Mouse (Mus musculus): ENCODE results near the gene Ndufs7. TPM values are rescaled to one million over a fixed set of nuclear protein-coding genes. Genes with fewer than 3 reads are reported as not detected.
"Not testable (repeated sequence)": the region's sequence is repeated elsewhere in the genome, so short reads cannot be mapped to it uniquely, and the experiment has no call there.

Ndufs7 gene
- polyA plus RNA-seq, 1 experiment = 19.0 TPM

DNA sequence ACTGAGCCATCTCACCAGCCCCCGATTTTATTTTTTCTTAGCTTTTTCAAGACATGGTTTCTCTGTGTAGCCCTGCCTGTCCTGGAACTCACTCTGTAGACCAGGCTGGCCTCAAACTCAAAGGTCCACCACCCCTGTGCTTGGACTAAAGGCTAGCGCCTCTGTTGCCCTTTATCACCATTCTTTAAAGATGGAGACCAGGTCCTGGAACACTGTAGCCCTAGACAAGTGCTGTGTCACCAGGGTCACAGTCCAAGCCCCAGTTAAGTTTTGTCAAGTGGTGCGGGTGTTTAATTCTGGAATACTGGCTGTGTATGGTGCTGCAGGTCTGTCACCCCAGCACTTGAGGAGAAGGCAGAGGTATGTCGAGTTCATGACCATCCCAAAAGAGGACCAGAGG is 11.9 kb upstream of the Ndufs7 start:
- no peaks in the 10 kb centered on the region for H3K9me3 ChIP-seq (ENCODE audit: control insufficient read depth, low read length)
- H3K36me3 ChIP-seq (ENCODE audit: control insufficient read depth) = peaks cover 97% of the 10 kb centered on the region
- H3K4me1 ChIP-seq (ENCODE audit: control insufficient read depth) = peaks cover 19% of the 10 kb centered on the region
- no peak overlapping the region for H3K4me3 ChIP-seq (replicated peaks)
- no peak for TF ChIP-seq GATA1 (IDR thresholded peaks at IDR 0.05; ENCODE audit: low read length)
- no peak for TF ChIP-seq TAL1 (IDR thresholded peaks at IDR 0.05; ENCODE audit: low read length)
- no peaks in the 10 kb centered on the region for H3K27me3 ChIP-seq (ENCODE audit: control insufficient read depth)

DNA sequence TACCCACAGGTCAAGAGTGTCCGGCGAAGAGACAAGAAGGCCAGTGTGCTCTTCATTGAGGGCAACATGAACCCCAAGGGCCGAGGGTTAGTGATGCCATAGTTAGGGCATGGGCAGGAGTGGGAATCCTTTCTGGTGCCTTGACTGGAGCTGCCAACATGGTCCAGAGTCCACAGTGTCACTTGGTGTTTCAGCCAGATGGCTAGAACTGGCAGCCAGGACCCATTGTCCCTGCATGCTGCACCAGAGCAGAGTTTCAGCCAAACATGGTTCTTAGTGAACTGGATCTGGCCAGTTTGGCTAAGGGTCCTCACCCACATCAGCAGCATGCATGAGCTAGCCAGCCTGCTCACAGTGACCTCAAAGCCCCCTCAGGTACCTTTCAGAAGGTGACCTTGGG is 10.6 kb upstream of the Ndufs7 start:
- H3K4me3 ChIP-seq (replicated peaks) = no peak overlapping the region
- H3K36me3 ChIP-seq (ENCODE audit: control insufficient read depth) = peaks cover 97% of the 10 kb centered on the region
- H3K27me3 ChIP-seq (ENCODE audit: control insufficient read depth) = no peaks in the 10 kb centered on the region
- TF ChIP-seq TAL1 (IDR thresholded peaks at IDR 0.05; ENCODE audit: low read length) (no peak), GATA1 (IDR thresholded peaks at IDR 0.05; ENCODE audit: low read length) (no peak)
- no peaks in the 10 kb centered on the region for H3K9me3 ChIP-seq (ENCODE audit: control insufficient read depth, low read length)
- peaks cover 18% of the 10 kb centered on the region for H3K4me1 ChIP-seq (ENCODE audit: control insufficient read depth)

GRCm38 (mm10) chr10:80239791-80240190 is 9.1 kb upstream of the Ndufs7 start:
- TF ChIP-seq TAL1 (IDR thresholded peaks at IDR 0.05; ENCODE audit: low read length) (no peak), GATA1 (IDR thresholded peaks at IDR 0.05; ENCODE audit: low read length) (no peak)
- H3K27me3 ChIP-seq (ENCODE audit: control insufficient read depth) = no peaks in the 10 kb centered on the region
- H3K4me1 ChIP-seq (ENCODE audit: control insufficient read depth) = peaks cover 16% of the 10 kb centered on the region
- peaks cover 97% of the 10 kb centered on the region for H3K36me3 ChIP-seq (ENCODE audit: control insufficient read depth)
- no peak overlapping the region for H3K4me3 ChIP-seq (replicated peaks)
- no peaks in the 10 kb centered on the region for H3K9me3 ChIP-seq (ENCODE audit: control insufficient read depth, low read length)

DNA sequence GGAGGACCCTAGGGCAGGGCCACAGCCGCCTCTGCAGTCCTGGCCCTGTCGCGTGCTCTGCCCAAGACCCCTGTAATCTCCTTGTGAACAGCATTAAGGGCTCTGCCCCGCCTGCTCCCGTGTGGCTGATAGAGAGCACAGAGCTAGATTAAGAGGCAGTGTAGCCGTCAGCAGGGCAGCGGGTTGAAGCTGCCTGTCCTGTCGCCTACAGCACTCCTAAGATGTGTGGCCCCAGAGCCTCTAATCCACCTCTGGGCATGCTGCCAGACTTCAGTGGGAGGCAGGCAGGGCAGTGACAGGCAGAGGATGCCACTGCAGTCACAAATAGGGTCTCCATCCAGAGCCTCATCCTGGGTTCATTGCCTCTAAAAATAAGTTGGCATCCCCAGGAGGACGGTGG is 6.8 kb upstream of the Ndufs7 start:
- TF ChIP-seq GATA1 (IDR thresholded peaks at IDR 0.05; ENCODE audit: low read length) = no peak
- TF ChIP-seq TAL1 (IDR thresholded peaks at IDR 0.05; ENCODE audit: low read length) = no peak
- H3K36me3 ChIP-seq (ENCODE audit: control insufficient read depth) = peaks cover 81% of the 10 kb centered on the region
- no peaks in the 10 kb centered on the region for H3K27me3 ChIP-seq (ENCODE audit: control insufficient read depth)

GRCm38 (mm10) chr10:80242607-80243006 is 6.3 kb upstream of the Ndufs7 start:
- Histone ChIP-seq H3K4me3 (replicated peaks) (no peak overlapping the region), H3K9me3 (ENCODE audit: control insufficient read depth, low read length) (no peaks in the 10 kb centered on the region), H3K4me1 (ENCODE audit: control insufficient read depth) (peaks cover 33% of the 10 kb centered on the region), H3K36me3 (ENCODE audit: control insufficient read depth) (peaks cover 76% of the 10 kb centered on the region), H3K27me3 (ENCODE audit: control insufficient read depth) (no peaks in the 10 kb centered on the region)
- TF ChIP-seq TAL1 (IDR thresholded peaks at IDR 0.05; ENCODE audit: low read length) (no peak), GATA1 (IDR thresholded peaks at IDR 0.05; ENCODE audit: low read length) (no peak)

More for the DNA sequence above, 6.8 kb upstream of the Ndufs7 start:
- peaks cover 32% of the 10 kb centered on the region for H3K4me1 ChIP-seq (ENCODE audit: control insufficient read depth)
- no peaks in the 10 kb centered on the region for H3K9me3 ChIP-seq (ENCODE audit: control insufficient read depth, low read length)
- H3K4me3 ChIP-seq (replicated peaks) = no peak overlapping the region

DNA sequence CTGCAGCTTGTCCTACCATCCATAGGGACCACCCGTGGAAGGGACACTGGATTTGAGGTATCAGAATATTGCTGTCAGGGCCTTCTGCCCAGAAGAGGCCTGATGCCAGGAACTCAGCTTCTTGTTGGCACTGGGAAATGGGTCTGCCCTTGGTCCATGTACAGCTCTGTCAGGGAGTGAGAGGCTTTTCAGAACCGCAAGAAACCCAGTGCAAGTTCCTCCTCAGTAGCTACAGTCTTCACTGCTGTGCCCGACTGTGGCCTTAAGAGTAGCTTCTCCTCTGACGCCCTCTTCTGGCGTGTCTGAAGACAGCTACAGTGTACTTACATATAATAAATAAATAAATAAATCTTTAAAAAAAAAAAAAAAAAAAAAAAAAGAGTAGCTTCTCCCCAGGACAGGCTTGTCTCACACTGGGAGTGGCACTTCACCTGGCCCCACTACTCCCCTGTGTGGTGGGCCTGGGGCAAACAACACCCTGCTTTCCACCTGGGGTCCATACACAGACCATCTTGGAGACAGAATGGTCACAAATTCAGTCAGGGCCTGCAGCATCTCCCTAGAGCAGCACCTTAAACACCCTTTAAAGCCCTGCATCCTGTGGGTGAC is 4.0 kb upstream of the Ndufs7 start:
- H3K36me3 ChIP-seq (ENCODE audit: control insufficient read depth) = peaks cover 53% of the 10 kb centered on the region

DNA sequence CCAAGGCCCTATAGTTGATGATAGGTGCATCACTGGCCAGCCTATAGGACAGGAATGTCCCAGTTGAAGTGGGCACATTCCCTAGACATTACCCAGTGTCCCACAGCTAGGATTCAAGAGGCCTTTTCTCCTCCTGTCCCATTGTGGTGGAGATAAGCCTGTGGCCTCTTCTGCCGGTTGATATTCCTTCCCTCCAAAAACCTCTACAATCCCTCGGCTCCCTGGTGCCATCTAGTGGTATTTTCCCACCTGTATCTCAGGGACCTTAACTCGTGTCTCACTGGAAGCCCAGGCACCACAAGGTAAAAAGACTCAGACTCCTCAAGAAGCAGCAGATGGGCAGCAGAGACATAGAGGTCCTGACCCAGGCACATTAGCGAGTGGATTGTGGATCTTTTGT is 3.3 kb upstream of the Ndufs7 start:
- Histone ChIP-seq H3K9me3 (ENCODE audit: control insufficient read depth, low read length) (no peaks in the 10 kb centered on the region), H3K4me3 (replicated peaks) (no peak overlapping the region), H3K4me1 (ENCODE audit: control insufficient read depth) (peaks cover 58% of the 10 kb centered on the region), H3K36me3 (ENCODE audit: control insufficient read depth) (peaks cover 49% of the 10 kb centered on the region), H3K27me3 (ENCODE audit: control insufficient read depth) (no peaks in the 10 kb centered on the region)
- TF ChIP-seq GATA1 (IDR thresholded peaks at IDR 0.05; ENCODE audit: low read length) = peak; percentile 42; the same call in 1 of the 2 replicates
- TF ChIP-seq TAL1 (IDR thresholded peaks at IDR 0.05; ENCODE audit: low read length) = no peak

More for the DNA sequence above, 4.0 kb upstream of the Ndufs7 start:
- Histone ChIP-seq H3K9me3 (ENCODE audit: control insufficient read depth, low read length) (no peaks in the 10 kb centered on the region), H3K4me3 (replicated peaks) (no peak overlapping the region), H3K27me3 (ENCODE audit: control insufficient read depth) (no peaks in the 10 kb centered on the region), H3K4me1 (ENCODE audit: control insufficient read depth) (peaks cover 51% of the 10 kb centered on the region)
- TF ChIP-seq GATA1 (IDR thresholded peaks at IDR 0.05; ENCODE audit: low read length) (no peak), TAL1 (IDR thresholded peaks at IDR 0.05; ENCODE audit: low read length) (no peak)

DNA sequence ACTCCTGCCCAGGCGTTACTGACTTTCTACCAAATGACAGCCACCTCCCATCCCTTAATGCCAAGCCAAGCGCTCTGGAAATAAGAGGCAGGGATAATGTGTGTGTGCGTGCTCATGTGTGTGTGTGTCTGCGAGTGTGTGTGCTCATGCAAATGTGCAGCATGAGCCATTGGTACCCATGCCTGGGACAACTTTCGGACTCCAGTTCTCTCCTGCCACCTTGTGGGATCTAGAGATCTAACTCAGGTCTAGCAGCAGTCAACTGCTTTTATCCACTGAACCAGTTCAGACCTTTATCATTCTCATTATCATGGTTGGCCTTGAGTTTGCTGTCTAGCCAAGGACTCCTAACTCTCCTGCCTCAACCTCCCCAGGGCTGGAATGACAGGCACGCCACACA is 1.1 kb upstream of the Ndufs7 start:
- Histone ChIP-seq H3K4me3 (replicated peaks) (peak overlapping the region; percentile 82), H3K27me3 (ENCODE audit: control insufficient read depth) (no peaks in the 10 kb centered on the region), H3K9me3 (ENCODE audit: control insufficient read depth, low read length) (no peaks in the 10 kb centered on the region), H3K4me1 (ENCODE audit: control insufficient read depth) (peaks cover 60% of the 10 kb centered on the region), H3K36me3 (ENCODE audit: control insufficient read depth) (peaks cover 48% of the 10 kb centered on the region)
- TF ChIP-seq TAL1 (IDR thresholded peaks at IDR 0.05; ENCODE audit: low read length) (no peak), GATA1 (IDR thresholded peaks at IDR 0.05; ENCODE audit: low read length) (no peak)

DNA sequence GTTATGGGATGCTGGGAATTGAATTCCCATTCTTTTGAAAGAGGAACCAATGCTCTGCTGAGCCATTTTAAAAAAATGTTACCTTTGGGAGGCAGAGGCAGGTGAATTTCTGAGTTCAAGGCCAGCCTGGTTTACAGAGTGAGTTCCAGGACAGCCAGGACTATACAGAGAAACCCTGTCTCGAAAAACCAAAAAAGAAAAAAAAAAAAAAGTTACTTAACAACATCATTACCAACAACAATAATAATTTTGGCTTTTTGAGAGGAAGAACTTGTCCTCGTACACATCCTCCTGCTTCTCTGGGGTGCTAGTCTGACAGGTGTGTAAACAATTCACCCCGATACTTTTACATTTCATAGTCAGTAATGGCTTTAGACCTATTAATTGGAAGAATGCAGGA is 484 bp upstream of the Ndufs7 start:
- not testable (repeated sequence) for H3K9me3 ChIP-seq (ENCODE audit: control insufficient read depth, low read length); H3K27me3 ChIP-seq (ENCODE audit: control insufficient read depth)
- peaks cover 63% of the 10 kb centered on the region for H3K4me1 ChIP-seq (ENCODE audit: control insufficient read depth)
- peaks cover 48% of the 10 kb centered on the region for H3K36me3 ChIP-seq (ENCODE audit: control insufficient read depth)
- peak overlapping the region; percentile 82 for H3K4me3 ChIP-seq (replicated peaks)

DNA sequence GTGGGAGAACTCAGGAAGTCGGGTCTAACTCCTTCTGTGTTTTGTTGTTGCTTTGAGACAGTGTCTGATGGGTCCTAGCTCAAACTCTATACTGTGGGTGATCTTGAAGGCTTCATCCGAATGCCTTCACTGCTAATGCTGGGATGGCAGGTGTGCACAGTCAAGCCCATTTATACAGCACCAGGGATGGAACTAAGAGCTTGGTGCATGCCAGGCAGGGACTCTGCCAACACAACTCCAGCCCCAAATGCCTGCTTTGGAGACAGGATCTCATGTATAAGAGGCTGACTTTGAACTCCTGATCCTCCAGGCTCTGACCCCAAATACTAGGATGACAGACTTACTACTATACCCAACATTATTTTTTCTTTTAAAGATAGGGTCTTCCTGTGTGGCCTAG is 1.1 kb downstream of the Ndufs7 start:
- Histone ChIP-seq H3K4me1 (ENCODE audit: control insufficient read depth) (peaks cover 70% of the 10 kb centered on the region), H3K36me3 (ENCODE audit: control insufficient read depth) (peaks cover 50% of the 10 kb centered on the region)

More for the DNA sequence above, 1.1 kb downstream of the Ndufs7 start:
- H3K9me3 ChIP-seq (ENCODE audit: control insufficient read depth, low read length) = no peaks in the 10 kb centered on the region
- H3K27me3 ChIP-seq (ENCODE audit: control insufficient read depth) = no peaks in the 10 kb centered on the region
- TF ChIP-seq TAL1 (IDR thresholded peaks at IDR 0.05; ENCODE audit: low read length) (no peak), GATA1 (IDR thresholded peaks at IDR 0.05; ENCODE audit: low read length) (no peak)
- peak overlapping the region; percentile 82 for H3K4me3 ChIP-seq (replicated peaks)
